Mouse (Mus musculus) heart, adult 8-10 months (tissue): Measurements from ENCODE around the gene Rhobtb3. TPM values are rescaled to one million over a fixed set of nuclear protein-coding genes. Genes with fewer than 3 reads are reported as not detected.
A peak's percentile ranks its signal among the peaks of the same experiment; 100 is the strongest.
"Not testable (repeated sequence)": the region's sequence is repeated elsewhere in the genome, so short reads cannot be mapped to it uniquely, and the experiment has no call there.

ENCODE experiments used
- DNase-seq: peaks from one replicate; pipeline ENCODE4 v3.0.0; 2022; ENCODE audit warnings: low spot score
- total RNA-seq, 4 experiments: library from RNA; stranded (reverse); gene quantifications; 2 replicates each; pipeline ENCODE4 v1.2.4; 2022

Rhobtb3 gene
- total RNA-seq, 4 experiments from 2014 or later = 10.2 to 12.3 (median 11.4) TPM

- DNase-seq = not testable (repeated sequence)
Observed at GRCm38 (mm10) chr13:75929071-75929470, 14.7 kb downstream of the Rhobtb3 start.

DNA sequence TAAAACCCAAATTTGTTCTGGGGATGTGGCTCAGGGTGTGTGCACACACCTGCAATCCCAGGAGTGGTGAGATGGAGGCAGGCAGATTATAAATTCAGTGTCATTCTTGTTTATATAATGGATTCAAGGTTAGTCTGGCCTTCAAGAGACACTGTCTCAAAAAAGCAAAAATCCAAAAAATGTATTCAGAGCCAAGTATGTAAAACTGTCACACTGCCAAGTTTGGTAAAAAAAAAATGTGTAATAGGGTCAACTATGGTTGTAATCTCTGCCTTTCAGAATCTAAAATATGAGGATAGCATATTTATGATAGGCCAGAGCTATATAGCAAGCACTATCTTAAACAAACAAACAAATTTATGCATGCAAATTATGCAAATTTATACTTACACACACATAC, 15.8 kb downstream of the Rhobtb3 start:
- DNase-seq = no peak

DNA sequence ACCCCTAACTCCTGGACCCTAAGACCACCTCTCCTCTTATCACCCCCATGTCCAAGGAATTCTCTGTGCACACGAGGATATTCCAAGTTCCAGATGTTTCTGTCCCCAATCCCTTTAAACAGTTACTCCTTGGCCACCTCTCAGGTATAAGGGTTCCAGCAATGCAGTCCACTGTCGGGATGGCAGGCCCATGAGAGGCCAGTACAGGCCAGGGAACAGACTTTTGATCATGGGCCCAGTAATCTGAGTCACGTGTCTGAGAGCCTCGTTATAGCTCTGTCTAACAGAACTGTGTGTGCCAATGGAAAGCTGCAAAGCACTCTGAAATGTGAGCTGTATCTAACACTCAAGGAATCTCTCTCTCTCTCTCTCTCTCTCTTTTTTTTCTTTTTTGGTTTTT, 29.6 kb downstream of the Rhobtb3 start:
- DNase-seq = no peak

- DNase-seq = no peak
Observed at GRCm38 (mm10) chr13:75908187-75908586, 35.5 kb downstream of the Rhobtb3 start.

DNA sequence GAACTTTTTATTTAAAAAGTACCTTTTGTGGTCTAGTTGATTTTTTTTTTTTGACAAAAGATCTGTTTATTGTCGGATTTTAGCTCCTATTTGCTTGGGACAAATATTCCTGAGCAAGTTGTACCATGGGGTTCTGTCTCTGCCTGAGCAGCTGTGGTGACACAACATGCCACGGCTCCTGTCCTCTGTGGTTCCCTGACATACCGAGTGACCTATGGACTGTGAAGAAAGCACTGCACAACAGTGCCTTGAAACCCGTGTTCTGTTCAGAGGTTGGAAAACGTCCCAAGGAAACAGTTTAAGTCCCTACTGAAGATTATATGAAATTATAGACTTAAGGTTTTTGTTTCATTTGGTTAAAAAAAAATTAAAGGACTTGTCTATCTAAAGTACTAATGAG, 36.6 kb downstream of the Rhobtb3 start:
- no peak for DNase-seq

- DNase-seq = no peak
Observed at GRCm38 (mm10) chr13:75904660-75905059, 39.1 kb downstream of the Rhobtb3 start.

- DNase-seq = not testable (repeated sequence)
Observed at GRCm38 (mm10) chr13:75900928-75901327, 42.8 kb downstream of the Rhobtb3 start.

DNA sequence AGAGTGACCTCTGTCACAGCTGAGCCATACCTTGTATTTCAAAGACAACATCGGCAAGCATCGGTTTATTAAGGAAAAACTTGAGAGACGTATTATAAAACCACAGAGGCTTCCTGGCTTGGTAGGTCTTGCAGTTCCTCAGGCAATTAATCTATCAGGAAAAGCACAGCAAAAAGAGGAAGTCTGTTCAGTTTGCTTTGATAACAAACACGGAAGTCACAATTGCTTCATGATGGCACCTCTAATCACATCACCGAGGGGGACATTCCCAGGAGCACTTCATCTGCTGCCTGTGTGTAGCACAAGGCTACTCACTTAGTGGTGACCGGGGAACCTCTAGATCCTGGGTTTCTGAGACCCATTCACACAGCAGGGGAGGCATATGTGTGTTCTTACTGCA, 50.8 kb downstream of the Rhobtb3 start:
- DNase-seq = no peak

GRCm38 (mm10) chr13:75892291-75892690, 51.4 kb downstream of the Rhobtb3 start:
- DNase-seq = no peak

DNA sequence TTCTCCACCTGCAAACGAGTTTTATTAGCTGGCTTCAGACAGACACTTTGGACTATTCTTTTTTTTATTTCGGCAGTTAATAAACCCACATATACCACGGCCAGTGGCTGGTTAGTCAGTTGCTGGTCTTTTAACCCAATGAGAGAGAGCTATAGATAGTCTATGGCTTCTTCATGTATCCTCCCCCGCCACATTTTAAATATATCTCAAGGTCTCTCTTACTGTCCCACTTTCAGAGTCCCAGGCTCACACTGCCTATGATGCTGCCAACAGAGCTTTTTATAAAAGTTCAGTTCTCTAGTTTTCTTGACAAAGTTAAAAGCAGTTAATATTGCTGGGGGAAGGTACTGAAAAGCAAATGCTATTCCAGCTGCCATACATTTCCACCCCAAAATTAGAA, 51.9 kb downstream of the Rhobtb3 start:
- DNase-seq = no peak

- DNase-seq = peak; percentile 59
Observed at GRCm38 (mm10) chr13:75883792-75884191, 59.9 kb downstream of the Rhobtb3 start.

DNA sequence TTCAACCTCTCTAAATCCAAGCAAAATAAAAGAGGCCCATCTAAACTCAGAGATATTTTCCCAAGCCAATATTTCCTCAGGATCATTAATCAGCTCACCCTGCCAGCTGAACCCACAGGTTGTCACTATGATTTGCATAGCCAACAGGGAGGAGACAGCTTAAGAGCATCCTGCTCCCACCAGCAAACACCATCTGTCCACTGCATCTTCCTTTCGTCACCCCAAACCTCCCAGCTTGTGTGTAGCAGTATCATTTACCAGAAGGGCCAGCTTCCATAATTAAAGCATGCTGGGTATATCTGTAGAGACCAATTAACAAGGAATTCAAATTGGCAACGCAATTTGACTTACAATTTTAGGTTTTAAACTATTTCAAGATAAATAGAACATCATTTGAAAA, 63.2 kb downstream of the Rhobtb3 start:
- no peak for DNase-seq

DNA sequence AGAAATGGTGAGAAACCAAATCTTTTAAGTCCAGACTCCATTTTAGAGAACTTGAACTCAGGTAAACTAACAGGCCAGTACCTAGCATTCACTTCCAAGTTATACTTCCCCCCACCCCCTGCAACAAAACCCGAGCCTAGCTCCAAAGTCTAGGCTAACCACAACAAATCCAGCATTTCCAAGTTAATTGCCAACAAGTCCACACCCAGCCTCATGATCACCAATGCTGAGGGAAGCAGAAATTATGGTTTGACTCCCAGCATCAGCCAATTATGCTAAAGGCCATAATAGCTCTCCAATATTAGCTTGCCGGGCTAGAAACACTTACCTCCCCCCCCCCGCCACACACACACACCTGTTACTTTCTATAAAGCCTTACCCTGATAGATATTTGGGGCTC, 64.0 kb downstream of the Rhobtb3 start:
- no peak for DNase-seq

DNA sequence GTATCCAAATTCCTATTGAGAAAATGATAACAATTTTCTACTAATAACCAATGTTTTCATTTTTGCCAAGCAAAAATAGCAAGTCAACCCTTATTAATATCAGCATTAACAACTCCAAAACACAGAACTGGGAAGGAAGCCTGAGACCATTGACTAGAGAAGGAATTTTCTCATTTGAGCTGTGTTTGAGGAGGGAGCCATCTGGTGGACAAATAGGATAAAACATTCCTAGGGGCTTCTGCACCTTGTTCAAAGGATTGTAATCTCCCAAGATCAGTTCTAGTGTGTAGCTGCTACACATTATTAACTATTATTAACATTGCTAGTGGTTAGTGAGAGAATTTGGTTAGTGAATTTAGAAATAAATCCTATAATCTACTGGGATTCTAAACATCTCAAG, 65.8 kb downstream of the Rhobtb3 start:
- DNase-seq = peak; percentile 58

- DNase-seq = no peak
Observed at GRCm38 (mm10) chr13:75876592-75876991, 67.1 kb downstream of the Rhobtb3 start.

DNA sequence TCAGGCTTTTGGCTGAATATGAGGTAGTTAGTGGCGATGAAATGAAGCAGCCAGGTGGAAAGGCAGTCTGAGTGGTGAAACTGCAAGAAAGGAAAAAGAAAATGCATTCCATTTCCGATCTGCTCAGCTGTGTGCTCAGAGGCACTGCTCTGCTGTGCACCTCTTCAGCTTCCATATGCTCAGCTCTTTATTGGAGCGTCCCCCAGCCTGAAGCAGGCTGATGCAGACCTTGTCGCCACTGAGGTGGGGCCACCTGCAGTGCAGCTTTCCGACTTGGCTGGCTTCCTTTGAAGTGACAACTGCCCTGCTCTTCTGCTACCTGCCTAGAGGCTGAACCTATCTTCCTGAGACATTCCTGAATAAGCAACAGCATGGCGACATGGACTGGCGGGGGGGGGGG, 67.5 kb downstream of the Rhobtb3 start:
- DNase-seq = not testable (repeated sequence)

DNA sequence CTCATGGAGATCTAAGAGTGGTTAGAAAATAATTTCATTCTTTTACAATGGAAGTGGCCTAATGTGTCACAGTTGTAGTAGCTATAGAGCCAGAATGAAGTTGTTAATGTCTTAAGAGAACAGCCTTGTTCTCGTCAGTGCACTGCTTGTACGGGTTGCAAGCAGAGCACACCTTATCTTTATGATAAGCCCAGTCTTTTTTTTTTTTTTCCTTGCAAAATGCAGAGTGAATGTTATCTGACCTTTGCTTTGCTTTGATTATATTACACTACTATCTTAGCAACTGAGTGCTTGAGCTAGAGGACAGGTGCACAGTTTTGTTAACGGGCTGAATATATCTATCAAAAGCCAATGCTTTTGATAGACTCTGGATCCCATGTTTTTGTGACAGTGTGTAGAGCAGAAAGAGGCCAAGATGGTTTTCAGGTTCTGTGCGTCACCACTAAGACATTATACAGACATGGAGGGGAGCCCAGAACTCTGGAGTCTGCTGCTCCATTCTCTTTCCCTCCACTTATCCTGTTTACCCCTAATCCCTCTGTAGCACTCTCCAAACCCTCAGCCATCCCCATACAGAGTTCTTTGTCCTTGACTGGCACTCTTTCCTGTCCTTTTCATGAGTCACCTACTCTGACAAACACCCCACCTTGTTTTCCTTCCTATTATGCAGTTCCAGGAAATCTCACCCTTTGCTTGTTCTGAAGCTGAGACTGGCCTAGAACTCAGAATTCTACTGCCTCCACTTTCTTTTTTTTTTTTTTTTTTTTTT, 68.9 kb downstream of the Rhobtb3 start:
- no peak for DNase-seq

GRCm38 (mm10) chr13:75867876-75868275, 75.8 kb downstream of the Rhobtb3 start:
- no peak for DNase-seq

- no peak for DNase-seq
Observed at GRCm38 (mm10) chr13:75865486-75866184, 78.1 kb downstream of the Rhobtb3 start.

DNA sequence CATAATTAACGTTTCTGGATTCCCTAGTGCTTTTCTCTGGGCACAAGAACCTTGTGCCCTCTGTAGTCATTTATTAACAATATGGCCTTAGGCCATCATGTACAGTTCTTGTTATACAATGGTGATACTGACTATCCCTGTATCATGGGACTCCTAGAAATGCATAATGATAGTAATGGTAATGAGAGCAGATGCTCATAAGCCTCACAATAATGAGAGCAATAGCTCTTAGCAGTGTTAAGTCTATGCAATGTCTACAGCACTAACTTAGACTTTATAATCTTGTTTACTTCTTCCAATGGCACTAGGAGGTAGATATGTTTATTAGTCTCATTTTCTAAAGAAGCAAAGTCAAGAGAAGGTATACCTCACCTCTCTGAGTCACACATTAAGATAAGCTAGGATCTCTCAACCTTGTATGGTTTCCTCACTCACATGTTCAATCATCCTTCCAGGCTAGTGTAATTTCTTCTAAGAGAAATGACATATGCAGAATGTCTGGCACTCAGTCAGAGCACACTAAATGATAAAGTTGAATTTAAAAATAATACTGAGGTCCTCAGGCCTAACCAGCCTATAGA, 84.4 kb downstream of the Rhobtb3 start:
- no peak for DNase-seq

DNA sequence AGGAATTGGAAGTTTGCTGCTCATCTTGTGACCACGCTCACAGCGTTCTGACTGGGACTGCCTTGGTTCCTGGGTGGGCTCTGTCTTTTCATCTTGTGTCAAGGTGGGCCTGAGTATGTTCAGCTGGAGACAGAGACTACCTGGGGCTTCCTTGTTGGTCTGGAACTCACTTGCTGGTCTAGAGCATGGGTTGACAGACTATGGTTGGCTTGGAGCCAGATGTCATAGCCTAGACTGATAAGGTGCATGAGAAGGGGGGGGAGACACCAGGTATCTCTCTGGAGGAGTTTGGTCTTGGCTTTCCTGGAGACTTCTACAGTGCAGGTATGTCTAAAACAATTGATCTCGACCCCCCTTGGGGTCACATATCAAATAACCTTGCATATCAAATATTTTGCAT, 90.6 kb downstream of the Rhobtb3 start:
- DNase-seq = no peak

- no peak for DNase-seq
Observed at GRCm38 (mm10) chr13:75852027-75852426, 91.7 kb downstream of the Rhobtb3 start.

GRCm38 (mm10) chr13:75847027-75847426, 96.7 kb downstream of the Rhobtb3 start:
- no peak for DNase-seq
